Mouse (Mus musculus) MEL (cell line): ENCODE measurements around the gene Myo1e. TPM values are rescaled to one million over a fixed set of nuclear protein-coding genes. Genes with fewer than 3 reads are reported as not detected.

Experiments used
- DNase-seq: peaks from one replicate; pipeline ENCODE4 v3.0.0; 2011; ENCODE audit warnings: low read depth, low spot score
- H3K27ac ChIP-seq: 2 replicates; pipeline ENCODE4 v1.5.1; 2012; ENCODE audit warnings: low read depth, mild to moderate bottlenecking, control low read depth, low read length, moderate library complexity; ENCODE audit not compliant: control insufficient read depth
- H3K27me3 ChIP-seq, 2 experiments: fragments of 150-350 bp in 1 of 2; sonication (generic) in 1 of 2; 2 replicates each; pipeline ENCODE4 v1.6.1; 2012; ENCODE audit warnings: low read length in 2 of 2, mild to moderate bottlenecking in 2 of 2, improper control_type of control experiment in 1 of 2, moderate library complexity in 1 of 2; ENCODE audit not compliant: insufficient read depth in 2 of 2, control insufficient read depth in 1 of 2
- H3K36me3 ChIP-seq, 2 experiments: 2 replicates each; pipeline ENCODE4 v1.6.1; 2012 to 2014; ENCODE audit warnings: low read length in 2 of 2, improper control_type of control experiment in 1 of 2, inconsistent platforms in 1 of 2, mild to moderate bottlenecking in 1 of 2; ENCODE audit not compliant: insufficient read depth in 2 of 2, control insufficient read depth in 1 of 2
- H3K4me1 ChIP-seq, 2 experiments: fragments of 150-350 bp in 1 of 2; sonication (generic) in 1 of 2; 2 replicates each; pipeline ENCODE4 v1.6.1; 2012; ENCODE audit warnings: low read length in 2 of 2, improper control_type of control experiment in 1 of 2, mild to moderate bottlenecking in 1 of 2; ENCODE audit not compliant: insufficient read depth in 2 of 2, control insufficient read depth in 1 of 2
- H3K4me3 ChIP-seq, 2 experiments: fragments of 150-350 bp in 1 of 2; sonication (generic) in 1 of 2; 2 replicates each; pipeline ENCODE4 v1.5.1; 2012; ENCODE audit warnings: low read depth in 2 of 2, low read length in 2 of 2, mild to moderate bottlenecking in 2 of 2, moderate library complexity in 2 of 2, control low read depth in 1 of 2, improper control_type of control experiment in 1 of 2; ENCODE audit not compliant: control insufficient read depth in 1 of 2, insufficient read depth in 1 of 2
- H3K79me2 ChIP-seq: 2 replicates; pipeline ENCODE4 v1.6.1; 2012; ENCODE audit warnings: mild to moderate bottlenecking, low read length, moderate library complexity; ENCODE audit not compliant: control insufficient read depth, poor library complexity, insufficient read depth
- H3K9ac ChIP-seq: 2 replicates; pipeline ENCODE4 v1.6.1; 2012; ENCODE audit warnings: low read depth, mild to moderate bottlenecking, control low read depth, low read length, moderate library complexity; ENCODE audit not compliant: control insufficient read depth, poor library complexity, severe bottlenecking
- H3K9me3 ChIP-seq: fragments of 150-350 bp; sonication (generic); replicated peaks from 2 replicates; pipeline ENCODE4 v1.6.1; 2012; ENCODE audit warnings: mild to moderate bottlenecking, low read length, improper control_type of control experiment, moderate library complexity; ENCODE audit not compliant: insufficient read depth
- CHD1 ChIP-seq: IDR thresholded peaks from 2 replicates; pipeline ENCODE4 v1.6.1; 2012; ENCODE audit warnings: low read depth, mild to moderate bottlenecking, inconsistent platforms, low read length, improper control_type of control experiment
- CHD2 ChIP-seq: IDR thresholded peaks from 2 replicates; pipeline ENCODE4 v1.6.1; 2011; ENCODE audit warnings: low read length, improper control_type of control experiment
- E2F4 ChIP-seq: IDR thresholded peaks from 2 replicates; pipeline ENCODE4 v1.6.1; 2011; ENCODE audit warnings: low read depth, low read length, improper control_type of control experiment, borderline replicate concordance
- ELF1 ChIP-seq: IDR thresholded peaks from 2 replicates; pipeline ENCODE4 v1.6.1; 2014; ENCODE audit warnings: low read depth, mild to moderate bottlenecking, inconsistent platforms, low read length, improper control_type of control experiment, moderate library complexity
- EP300 ChIP-seq, 2 experiments: IDR thresholded peaks; 2 replicates each; pipeline ENCODE4 v1.6.1; 2011; ENCODE audit warnings: improper control_type of control experiment in 2 of 2, low read length in 2 of 2, low read depth in 1 of 2, mild to moderate bottlenecking in 1 of 2
- GABPA ChIP-seq: IDR thresholded peaks from 2 replicates; pipeline ENCODE4 v1.6.1; 2012; ENCODE audit warnings: low read depth, mild to moderate bottlenecking, inconsistent platforms, low read length, improper control_type of control experiment, moderate library complexity
- GATA1 ChIP-seq: IDR thresholded peaks from 2 replicates; pipeline ENCODE4 v1.6.1; 2011; ENCODE audit warnings: low read depth, low read length, improper control_type of control experiment
- KAT2A ChIP-seq: conservative IDR thresholded peaks from 2 replicates; pipeline ENCODE4 v1.6.1; 2012; ENCODE audit warnings: low read depth, low read length, improper control_type of control experiment, inconsistent platforms
- MAX ChIP-seq: IDR thresholded peaks from 2 replicates; pipeline ENCODE4 v1.6.1; 2011; ENCODE audit warnings: low read length, improper control_type of control experiment
- MAZ ChIP-seq: IDR thresholded peaks from 2 replicates; pipeline ENCODE4 v1.6.1; 2012; ENCODE audit warnings: low read depth, mild to moderate bottlenecking, inconsistent platforms, low read length, improper control_type of control experiment
- MEF2A ChIP-seq: IDR thresholded peaks from 2 replicates; pipeline ENCODE4 v1.6.1; 2014; ENCODE audit warnings: low read depth, mild to moderate bottlenecking, inconsistent platforms, low read length, improper control_type of control experiment; ENCODE audit not compliant: poor library complexity, insufficient replicate concordance, severe bottlenecking; ENCODE audit errors: extremely low read depth
- MYC ChIP-seq: IDR thresholded peaks from 2 replicates; pipeline ENCODE4 v1.6.1; 2011; ENCODE audit warnings: low read depth, mild to moderate bottlenecking, low read length, improper control_type of control experiment, moderate library complexity
- NELFE ChIP-seq: IDR thresholded peaks from 2 replicates; pipeline ENCODE4 v1.6.1; 2011; ENCODE audit warnings: low read depth, low read length, improper control_type of control experiment
- NRF1 ChIP-seq: IDR thresholded peaks from 2 replicates; pipeline ENCODE4 v1.6.1; 2014; ENCODE audit warnings: low read depth, mild to moderate bottlenecking, inconsistent platforms, low read length, improper control_type of control experiment, moderate library complexity; ENCODE audit not compliant: poor library complexity, insufficient read depth, severe bottlenecking
- POLR2A ChIP-seq, 2 experiments: IDR thresholded peaks; 2 replicates each; pipeline ENCODE4 v1.6.1; 2011 to 2012; ENCODE audit warnings: low read length in 2 of 2, mild to moderate bottlenecking in 2 of 2, control low read depth in 1 of 2, improper control_type of control experiment in 1 of 2, low read depth in 1 of 2, moderate library complexity in 1 of 2; ENCODE audit not compliant: control insufficient read depth in 1 of 2, insufficient read depth in 1 of 2, poor library complexity in 1 of 2
- POLR2AphosphoS2 ChIP-seq: IDR thresholded peaks from 2 replicates; pipeline ENCODE4 v1.6.1; 2011; ENCODE audit warnings: low read length, improper control_type of control experiment
- UBTF ChIP-seq: IDR thresholded peaks from 2 replicates; pipeline ENCODE4 v1.6.1; 2012; ENCODE audit warnings: low read depth, mild to moderate bottlenecking, inconsistent platforms, low read length, improper control_type of control experiment, moderate library complexity, borderline replicate concordance; ENCODE audit not compliant: insufficient read depth
- USF1 ChIP-seq: IDR thresholded peaks from 2 replicates; pipeline ENCODE4 v1.6.1; 2014; ENCODE audit warnings: low read depth, mild to moderate bottlenecking, inconsistent platforms, low read length, improper control_type of control experiment, moderate library complexity
- USF2 ChIP-seq, 2 experiments: IDR thresholded peaks; 2 replicates each; pipeline ENCODE4 v1.6.1; 2011 to 2012; ENCODE audit warnings: improper control_type of control experiment in 2 of 2, low read length in 2 of 2, borderline replicate concordance in 1 of 2, inconsistent platforms in 1 of 2, low read depth in 1 of 2, mild to moderate bottlenecking in 1 of 2; ENCODE audit not compliant: insufficient read depth in 1 of 2
- ZC3H11A ChIP-seq: IDR thresholded peaks from 2 replicates; pipeline ENCODE4 v1.6.1; 2012; ENCODE audit warnings: low read depth, mild to moderate bottlenecking, inconsistent platforms, low read length, improper control_type of control experiment
- ZMIZ1 ChIP-seq: IDR thresholded peaks from 2 replicates; pipeline ENCODE4 v1.6.1; 2012; ENCODE audit warnings: low read depth, mild to moderate bottlenecking, inconsistent platforms, low read length, improper control_type of control experiment, moderate library complexity
- ZNF384 ChIP-seq: IDR thresholded peaks from 2 replicates; pipeline ENCODE4 v1.6.1; 2012; ENCODE audit warnings: low read depth, mild to moderate bottlenecking, inconsistent platforms, low read length, improper control_type of control experiment
- polyA plus RNA-seq, 2 experiments: library from polyadenylated mRNA; stranded (reverse) in 1 of 2; unstranded in 1 of 2; fragments of >175 nt in 1 of 2; fragments of >200 nt in 1 of 2; gene quantifications; 2 replicates each; pipeline versions ENCODE4 v1.2.1 to v1.2.4; 2012; ENCODE audit warnings: low replicate concordance in 2 of 2, low read depth in 1 of 2; ENCODE audit not compliant: insufficient read length in 2 of 2, insufficient read depth in 1 of 2, missing spikeins in 1 of 2
- total RNA-seq: library from RNA; depleted of rRNA; stranded (reverse); fragments of 300-350 nt; gene quantifications from 2 replicates; pipeline ENCODE4 v1.2.3, GENCODE M21; 2012

Myo1e gene
- total and polyA plus RNA-seq, 3 experiments: 4.9 to 7.8 TPM; not detected in 1

DNA sequence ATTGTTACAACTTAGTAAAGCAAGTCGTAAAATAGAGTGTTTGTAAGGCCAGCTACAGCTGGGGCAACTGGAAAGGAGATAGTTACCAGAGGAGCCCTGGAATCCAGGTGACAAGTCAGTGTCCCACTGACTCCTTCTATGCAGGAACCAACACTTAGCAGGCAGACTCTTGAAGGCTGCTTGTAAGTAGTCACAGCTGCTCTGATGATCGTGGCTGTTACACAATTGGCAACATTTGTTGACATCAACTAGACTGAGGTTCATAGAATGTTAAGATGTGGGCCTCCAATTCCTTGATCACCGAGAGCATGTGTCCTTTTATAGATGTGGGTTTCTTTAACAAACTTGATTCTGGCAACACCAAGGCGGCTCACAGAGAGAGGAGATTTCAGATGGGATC is 108.0 kb downstream of the Myo1e start:
- no peak overlapping the region for H3K4me3 ChIP-seq
- H3K27ac ChIP-seq: no peak overlapping the region
- H3K27me3 ChIP-seq: peaks cover 0 to 3% of the 10 kb centered on the region in 2 experiments; a peak in 2 of 4 replicates
- H3K79me2 ChIP-seq: no peaks in the 10 kb centered on the region
- H3K36me3 ChIP-seq: no peaks in the 10 kb centered on the region
- H3K4me1 ChIP-seq: no peaks in the 10 kb centered on the region
- TF ChIP-seq MYC (no peak), ZC3H11A (no peak), GABPA (no peak), KAT2A (no peak), CHD1 (no peak), GATA1 (no peak), ELF1 (no peak), POLR2AphosphoS2 (no peak), E2F4 (no peak), NRF1 (no peak)
- no peak for DNase-seq
- no peaks in the 10 kb centered on the region for H3K9me3 ChIP-seq
- H3K9ac ChIP-seq: no peak overlapping the region

DNA sequence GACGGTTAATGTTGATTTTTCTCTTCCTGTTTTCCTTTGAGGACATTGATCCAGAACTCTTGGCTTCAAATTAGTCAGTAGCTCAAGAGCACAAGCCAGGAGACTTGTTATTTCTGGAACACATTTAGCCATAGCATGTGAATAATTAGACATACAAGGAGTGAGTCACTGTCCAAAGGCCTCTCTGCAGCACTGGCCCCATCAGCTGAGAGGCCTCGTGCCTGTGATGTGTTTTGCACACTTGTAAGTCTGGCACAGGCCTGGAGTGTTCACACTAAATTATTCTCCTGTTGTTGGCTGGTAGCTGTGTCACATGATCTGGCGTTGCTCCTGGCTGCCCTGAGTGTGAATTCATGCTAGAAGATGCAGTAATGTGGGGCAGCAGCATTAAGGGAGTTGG is 111.5 kb downstream of the Myo1e start:
- H3K4me3 ChIP-seq: no peak overlapping the region
- peaks cover 0 to 5% of the 10 kb centered on the region in 2 experiments; a peak in 2 of 4 replicates for H3K27me3 ChIP-seq
- H3K9ac ChIP-seq: no peak overlapping the region
- TF ChIP-seq ZNF384: no peak
- no peak for TF ChIP-seq MYC
- TF ChIP-seq MAZ: no peak
- TF ChIP-seq POLR2AphosphoS2: no peak
- no peak for TF ChIP-seq NRF1
- TF ChIP-seq EP300 (IDR thresholded peaks at IDR 0.05; ENCODE audit: low read depth in 1 of 2, low read length in 2 of 2): no peak
- TF ChIP-seq ELF1: no peak
- no peak for TF ChIP-seq CHD2
- no peak for TF ChIP-seq USF1
- TF ChIP-seq USF2 (IDR thresholded peaks at IDR 0.05; ENCODE audit: borderline replicate concordance in 1 of 2, insufficient read depth in 1 of 2, low read depth in 1 of 2, low read length in 2 of 2): no peak
- no peak for TF ChIP-seq UBTF
- TF ChIP-seq NELFE: no peak
- TF ChIP-seq POLR2A (IDR thresholded peaks at IDR 0.05; ENCODE audit: control insufficient read depth in 1 of 2, insufficient read depth in 1 of 2, low read depth in 1 of 2, low read length in 2 of 2, poor library complexity in 1 of 2): no peak
- no peak for TF ChIP-seq ZMIZ1
- no peak for TF ChIP-seq MEF2A
- TF ChIP-seq GATA1: no peak
- TF ChIP-seq E2F4: no peak
- TF ChIP-seq MAX: no peak
- H3K27ac ChIP-seq: no peak overlapping the region
- no peaks in the 10 kb centered on the region for H3K4me1 ChIP-seq
- DNase-seq: no peak
- no peaks in the 10 kb centered on the region for H3K36me3 ChIP-seq
- no peaks in the 10 kb centered on the region for H3K9me3 ChIP-seq
- H3K79me2 ChIP-seq: no peaks in the 10 kb centered on the region
